Mouse (Mus musculus): ENCODE measurements at regions not wholly inside any gene's neighbourhood (a gene's known extent, or its start where the extent isn't known, plus 50 kb on each side); places are given as distances from the start of the nearest gene placed in this dataset.

DNA sequence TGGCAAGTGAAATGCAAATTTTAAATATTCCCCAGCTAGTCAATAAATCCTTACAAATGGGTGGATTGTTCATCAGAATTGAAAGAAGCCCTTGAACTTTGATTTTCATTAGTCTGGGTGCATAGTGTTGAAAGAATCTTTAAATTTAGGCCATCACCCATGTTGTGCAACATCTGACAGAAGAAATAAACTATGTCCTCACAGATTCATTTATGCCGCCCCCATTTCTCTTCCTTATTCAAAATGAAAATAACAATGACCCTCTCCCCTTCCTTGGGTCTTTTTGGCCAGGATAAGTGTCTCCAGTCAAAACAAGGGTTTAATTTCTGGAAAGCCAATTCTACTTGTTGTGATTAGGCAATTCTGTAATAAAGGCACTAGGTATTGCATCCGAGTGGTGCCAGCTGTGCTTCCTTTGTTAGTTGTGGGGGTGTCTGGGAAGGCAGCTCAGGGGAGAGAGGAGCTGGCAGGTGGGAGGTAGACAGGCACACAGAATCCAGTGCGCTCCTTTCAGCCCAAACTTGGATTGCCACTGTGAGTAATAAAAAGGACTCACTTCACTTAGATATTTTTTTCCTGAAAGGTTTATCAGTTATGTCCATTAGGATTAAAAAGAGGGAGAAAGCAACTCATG lies 233.7 kb downstream of the 4930474N05Rik start:
- H3K27ac ChIP-seq (ENCODE audit: insufficient read depth, low read length), result no peak overlapping the region
- no peaks in the 10 kb centered on the region for H3K4me1 ChIP-seq (ENCODE audit: control insufficient read depth, insufficient read depth, insufficient read length)
- 78% methylated on average over 3 of the region's 3 CpGs for WGBS
- DNase-seq (ENCODE audit: low read depth in 1 of 2, low spot score in 2 of 2), result no peak
- no peak overlapping the region for H3K4me3 ChIP-seq (ENCODE audit: extremely low read depth, insufficient read depth, insufficient read length)
- H3K36me3 ChIP-seq (ENCODE audit: control insufficient read depth, insufficient read depth, low read length), result no peaks in the 10 kb centered on the region
- no peaks in the 10 kb centered on the region for H3K27me3 ChIP-seq (ENCODE audit: control insufficient read depth, insufficient read depth, low read length)
- TF ChIP-seq CTCF (IDR thresholded peaks at IDR 0.05; ENCODE audit: extremely low read depth, insufficient read depth, insufficient read length, insufficient replicate concordance), result no peak
- no peak for TF ChIP-seq POLR2A (IDR thresholded peaks at IDR 0.05; ENCODE audit: low read depth, low read length)

DNA sequence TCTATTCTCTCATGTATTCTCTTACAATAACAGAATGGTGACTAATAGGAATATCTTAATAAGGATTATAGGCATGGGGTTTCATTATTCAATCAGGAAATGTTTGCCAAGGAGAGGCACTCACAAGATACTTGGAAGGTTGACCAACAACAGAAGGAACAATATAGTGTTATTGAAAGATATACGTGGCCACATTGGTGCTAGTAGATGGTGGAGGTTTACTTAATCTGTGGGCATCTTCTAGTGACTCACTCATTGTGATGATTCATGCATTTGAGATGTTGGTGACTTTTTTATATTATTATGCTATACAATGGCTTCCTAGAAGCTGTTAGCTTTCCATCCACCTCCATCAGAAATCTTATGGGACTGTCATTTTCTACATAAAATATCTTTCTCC lies 246.1 kb downstream of the 4930474N05Rik start:
- Histone ChIP-seq H3K36me3 (ENCODE audit: control insufficient read depth, insufficient read depth, low read length) (no peaks in the 10 kb centered on the region), H3K27ac (ENCODE audit: insufficient read depth, low read length) (no peak overlapping the region), H3K4me1 (ENCODE audit: control insufficient read depth, insufficient read depth, insufficient read length) (no peaks in the 10 kb centered on the region), H3K4me3 (ENCODE audit: extremely low read depth, insufficient read depth, insufficient read length) (no peak overlapping the region), H3K27me3 (ENCODE audit: control insufficient read depth, insufficient read depth, low read length) (no peaks in the 10 kb centered on the region)
- no peak for TF ChIP-seq CTCF (IDR thresholded peaks at IDR 0.05; ENCODE audit: extremely low read depth, insufficient read depth, insufficient read length, insufficient replicate concordance)
- no peak for TF ChIP-seq POLR2A (IDR thresholded peaks at IDR 0.05; ENCODE audit: low read depth, low read length)
- 79% methylated on average over 1 of the region's 1 CpGs for WGBS
- no peak for DNase-seq (ENCODE audit: low read depth in 1 of 2, low spot score in 2 of 2)
